Mouse (Mus musculus): ENCODE measurements around the gene Nadk.

- TF ChIP-seq POLR2A (IDR thresholded peaks at IDR 0.05; ENCODE audit: low read depth, low read length) (no peak), CTCF (conservative IDR thresholded peaks at IDR 0.05; ENCODE audit: insufficient read depth, insufficient read length, low read depth, low read length) (no peak)
Measured at GRCm38 (mm10) chr4:155575521-155575920, 13.3 kb downstream of the Nadk start.

Data from kidney, adult 2 months (tissue).